8 mouse cellular contexts compared by ENCODE assay signal in the genomic region with DNA sequence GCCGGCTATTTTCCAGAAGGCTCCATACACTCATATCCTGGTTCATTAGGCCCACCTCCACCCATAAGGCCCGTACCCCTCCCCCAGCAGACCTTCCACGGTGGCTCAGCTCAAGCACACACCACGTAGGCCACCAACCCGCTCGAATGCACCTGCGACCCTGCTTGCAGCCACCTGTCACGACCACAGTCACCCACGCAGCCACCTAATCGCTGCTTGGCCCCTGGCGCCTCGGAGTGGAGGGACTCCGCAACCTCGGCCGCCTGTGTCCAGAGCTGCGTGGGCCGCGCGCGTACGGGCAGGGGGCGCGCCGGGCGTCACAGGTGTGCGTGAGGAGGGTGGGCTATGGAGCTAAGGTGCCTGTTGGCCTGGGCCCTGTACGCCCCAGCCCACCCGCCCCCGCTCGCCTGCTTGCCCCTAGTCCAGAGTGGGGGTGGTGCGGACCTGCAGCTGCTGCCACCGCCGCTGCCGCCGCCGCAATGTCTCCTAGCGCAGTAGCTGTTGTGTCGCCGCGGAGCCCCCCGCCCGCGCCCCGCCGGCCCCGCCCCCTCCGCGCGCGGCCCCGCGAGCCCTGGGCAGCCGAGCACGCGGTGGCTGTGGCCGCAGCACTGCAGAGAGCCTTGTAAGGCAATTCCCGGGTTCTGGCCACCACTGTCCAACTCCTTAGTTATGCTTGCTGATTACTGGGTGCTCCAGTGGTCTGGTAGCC. TPM values are rescaled to one million over a fixed set of nuclear protein-coding genes. Genes with fewer than 3 reads are reported as not detected.
DNase-seq lines count a peak whose midpoint lies in the region; ATAC-seq and TF ChIP-seq lines count a peak whose summit lies in the region.

A gene (minus strand): TSS at position 543 of the 709 bp plus-strand sequence.

- no peak for TF ChIP-seq POLR2A in lung, adult 2 months (IDR thresholded peaks at IDR 0.05; ENCODE audit: borderline replicate concordance, extremely low read depth, low read depth, low read length)

- WGBS in lung, adult 2 months = 30% methylated on average over 57 of the region's 57 CpGs
- 29% methylated on average over 35 of the region's 57 CpGs for WGBS in forebrain, embryonic 14.5 days

- ATAC-seq in forebrain, embryonic 14.5 days = peak; percentile 77

- no peaks in the 10 kb centered on the region; the same call in 1 of the 2 replicates for H3K4me1 ChIP-seq in lung, adult 2 months (ENCODE audit: control insufficient read depth, insufficient read depth, low read length)
- no peaks in the 10 kb centered on the region for H3K4me1 ChIP-seq in forebrain, embryonic 14.5 days (ENCODE audit: control insufficient read depth, insufficient read depth, low read length)

- no peaks in the 10 kb centered on the region for H3K36me3 ChIP-seq in forebrain, embryonic 14.5 days (ENCODE audit: control insufficient read depth, insufficient read depth, low read length)

- no peak for TF ChIP-seq CTCF in lung, adult 2 months (IDR thresholded peaks at IDR 0.05; ENCODE audit: insufficient read depth, low read length)

- H3K4me2 ChIP-seq in forebrain, embryonic 14.5 days (ENCODE audit: low read length) = peak within 1 kb of the TSS; percentile 59

- H3K27ac ChIP-seq in forebrain, embryonic 14.5 days (ENCODE audit: low read depth, low read length) = peak within 1 kb of the TSS; percentile 33; the same call in 1 of the 2 replicates

- peak within 1 kb of the TSS; percentile 6 for H3K4me3 ChIP-seq in lung, adult 2 months (replicated peaks; ENCODE audit: extremely low read depth, low read depth, low read length)
- H3K4me3 ChIP-seq in forebrain, embryonic 14.5 days (ENCODE audit: low read depth, low read length) = peak within 1 kb of the TSS; percentile 43

- H3K9ac ChIP-seq in forebrain, embryonic 14.5 days (ENCODE audit: low read length) = peak within 1 kb of the TSS; percentile 62

- no peaks in the 10 kb centered on the region for H3K27me3 ChIP-seq in forebrain, embryonic 14.5 days (replicated peaks; ENCODE audit: control insufficient read depth, insufficient read depth, low read length)

- no peaks in the 10 kb centered on the region for H3K9me3 ChIP-seq in forebrain, embryonic 14.5 days (replicated peaks; ENCODE audit: control insufficient read depth, low read length)

- peak; percentile 31 to 54 for DNase-seq in adrenal gland, adult (ENCODE audit: inconsistent age in 2 of 2, low spot score in 1 of 2)
- DNase-seq in adrenal gland, postnatal 36 days = no peak
- no peak for DNase-seq in lung, adult 2 months
- no peak for DNase-seq in lung, postnatal 36 days
- DNase-seq in forebrain, embryonic 14.5 days (ENCODE audit: low spot score) = peak; percentile 42
- no peak for DNase-seq in layer of hippocampus, postnatal 36 days
- DNase-seq in naive thymus-derived CD4-positive, alpha-beta T cell, adult 2 months (ENCODE audit: low read depth) = peak; percentile 34
- DNase-seq in urinary bladder, postnatal 10 days (ENCODE audit: low spot score) = no peak

RNA-seq across cellular contexts. Expression of the gene that starts here (rescaled TPM):
- total RNA-seq in adrenal gland, postnatal 36 days (2021) = 1 to 10 TPM; 6.9 to 7.0 TPM
- 5.1 and 6.1 TPM in 2 replicates for polyA plus RNA-seq in lung, adult 2 months (2012; rRNA removed)
- 116 and 118 TPM in 2 replicates for polyA plus RNA-seq in forebrain, embryonic 14.5 days (2014; fragmentation: Nextera tagmentation; extraction: Ambion mirVana)
- 100 to 1,000 TPM; 107 to 123 TPM for total RNA-seq in layer of hippocampus, postnatal 36 days (2021)

Comparison
In these comparisons a context has a peak if more than half of its experiments do, and no peak if none do; other contexts are left out.
1. RNA of the gene that starts here (total RNA-seq): 107 to 123 TPM in layer of hippocampus, postnatal 36 days; 6.9 to 7.0 TPM in adrenal gland, postnatal 36 days; every median in the first group is over 10 times any median in the second.
2. RNA of the gene that starts here (polyA plus RNA-seq): 116 to 118 TPM in forebrain, embryonic 14.5 days; 5.1 to 6.1 TPM in lung, adult 2 months; every median in the first group is over 10 times any median in the second.
3. DNase-seq: peak in adrenal gland, adult (2 of 2), forebrain, embryonic 14.5 days (single experiment) and naive thymus-derived CD4-positive, alpha-beta T cell, adult 2 months (single experiment); none in adrenal gland, postnatal 36 days (0 of 2), lung, adult 2 months (single experiment), lung, postnatal 36 days (single experiment), layer of hippocampus, postnatal 36 days (0 of 2) and urinary bladder, postnatal 10 days (single experiment).